Mouse (Mus musculus) liver, embryonic 16.5 days (tissue): ENCODE data around the gene Lect2. TPM values are rescaled to one million over a fixed set of nuclear protein-coding genes. Genes with fewer than 3 reads are reported as not detected.

Experiments used
- ATAC-seq: fragments of 200-750 bp; cut with Nextera tagmentation; 2 replicates; pipeline ENCODE4 v1.8.0; 2017; ENCODE audit warnings: low read depth, mild to moderate bottlenecking, moderate number of reproducible peaks, moderate library complexity
- H3K27ac ChIP-seq: fragments of 300-500 bp; sonication (generic); 2 replicates; pipeline ENCODE4 v1.5.1; 2014; ENCODE audit warnings: mild to moderate bottlenecking, low read length
- H3K27me3 ChIP-seq: fragments of 300-500 bp; sonication (generic); 2 replicates; pipeline ENCODE4 v1.6.1; 2014; ENCODE audit warnings: low read depth, low read length, mixed read lengths; ENCODE audit not compliant: control insufficient read depth, insufficient read depth
- H3K36me3 ChIP-seq: fragments of 300-500 bp; sonication (generic); 2 replicates; pipeline ENCODE4 v1.6.1; 2014; ENCODE audit warnings: mild to moderate bottlenecking; ENCODE audit not compliant: control insufficient read depth, insufficient read depth
- H3K4me1 ChIP-seq: fragments of 300-500 bp; sonication (generic); 2 replicates; pipeline ENCODE4 v1.6.1; 2014; ENCODE audit warnings: low read depth, low read length, mixed read lengths; ENCODE audit not compliant: control insufficient read depth
- H3K4me2 ChIP-seq: fragments of 300-500 bp; sonication (generic); 2 replicates; pipeline ENCODE4 v1.6.1; 2014; ENCODE audit warnings: low read depth, low read length, mixed read lengths
- H3K4me3 ChIP-seq: fragments of 300-500 bp; sonication (generic); 2 replicates; pipeline ENCODE4 v1.5.1; 2014; ENCODE audit warnings: low read depth, mild to moderate bottlenecking, low read length
- H3K9ac ChIP-seq: fragments of 300-500 bp; sonication (generic); 2 replicates; pipeline ENCODE4 v1.6.1; 2014; ENCODE audit warnings: low read depth, low read length
- H3K9me3 ChIP-seq: fragments of 300-500 bp; sonication (generic); replicated peaks from 2 replicates; pipeline ENCODE4 v1.6.1; 2016; ENCODE audit warnings: low read length; ENCODE audit not compliant: control insufficient read depth
- WGBS: fragments of 180-500 bp; shearing (Covaris S2); extraction: QIAGEN DNeasy Blood & Tissue Kit; methylation state at CpG from one replicate; pipeline ENCODE4 v1.1.7; 2014; ENCODE audit not compliant: insufficient replicate concordance; 5-methylcytosine and 5-hydroxymethylcytosine counted together
- polyA plus RNA-seq: library from polyadenylated mRNA; unstranded; fragments of >200 nt; fragmentation: Nextera tagmentation; extraction: Ambion mirVana; gene quantifications from 2 replicates; pipeline ENCODE4 v1.2.1, GENCODE M21; 2015

The Lect2 gene
- polyA plus RNA-seq, 1 experiment from 2014 or later, result 40.2 TPM

DNA sequence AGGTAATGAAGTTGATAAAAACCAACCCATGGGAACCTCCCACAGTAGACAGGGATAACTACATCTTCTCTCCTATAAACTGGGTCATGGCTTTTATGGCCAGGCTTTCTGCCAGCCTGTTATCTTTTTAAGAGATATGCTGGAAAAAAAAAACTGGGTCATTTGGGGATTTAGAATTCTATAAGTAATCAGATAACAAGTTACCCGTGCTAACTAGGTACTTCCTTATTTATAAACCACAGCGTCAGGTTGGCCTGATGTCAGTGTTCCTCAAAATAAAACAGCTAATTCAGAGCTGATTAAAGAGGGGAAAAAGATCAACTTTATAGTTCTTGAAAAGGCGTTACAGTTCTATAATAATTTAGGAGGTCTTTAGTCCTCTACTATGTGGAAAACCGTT is 19.3 kb downstream of the Lect2 start:
- H3K27me3 ChIP-seq, result no peaks in the 10 kb centered on the region
- H3K9me3 ChIP-seq, result no peaks in the 10 kb centered on the region
- WGBS, result 25% methylated on average over 4 of the region's 4 CpGs
- ATAC-seq, result no peak
- no peaks in the 10 kb centered on the region for H3K4me1 ChIP-seq
- no peak overlapping the region for H3K4me3 ChIP-seq
- H3K4me2 ChIP-seq, result no peak overlapping the region
- H3K9ac ChIP-seq, result no peak overlapping the region
- H3K36me3 ChIP-seq, result no peaks in the 10 kb centered on the region
- no peak overlapping the region for H3K27ac ChIP-seq

GRCm38 (mm10) chr13:56528281-56528680 is 20.0 kb downstream of the Lect2 start:
- no peak for ATAC-seq

GRCm38 (mm10) chr13:56527846-56528245 is 20.5 kb downstream of the Lect2 start:
- Histone ChIP-seq H3K4me1 (no peaks in the 10 kb centered on the region; the same call in none of the 2 replicates), H3K4me2 (no peak overlapping the region), H3K27me3 (no peaks in the 10 kb centered on the region), H3K4me3 (no peak overlapping the region), H3K9ac (no peak overlapping the region), H3K27ac (no peak overlapping the region), H3K36me3 (no peaks in the 10 kb centered on the region), H3K9me3 (no peaks in the 10 kb centered on the region)
- ATAC-seq, result no peak
- 78% methylated on average over 7 of the region's 7 CpGs for WGBS

More at GRCm38 (mm10) chr13:56528281-56528680, 20.0 kb downstream of the Lect2 start:
- H3K4me1 ChIP-seq, result no peaks in the 10 kb centered on the region
- no peak overlapping the region for H3K27ac ChIP-seq
- no peak overlapping the region for H3K4me3 ChIP-seq
- H3K9ac ChIP-seq, result no peak overlapping the region
- no peaks in the 10 kb centered on the region for H3K27me3 ChIP-seq
- WGBS, result 85% methylated on average over 11 of the region's 11 CpGs
- no peaks in the 10 kb centered on the region for H3K36me3 ChIP-seq
- no peak overlapping the region for H3K4me2 ChIP-seq
- H3K9me3 ChIP-seq, result no peaks in the 10 kb centered on the region

DNA sequence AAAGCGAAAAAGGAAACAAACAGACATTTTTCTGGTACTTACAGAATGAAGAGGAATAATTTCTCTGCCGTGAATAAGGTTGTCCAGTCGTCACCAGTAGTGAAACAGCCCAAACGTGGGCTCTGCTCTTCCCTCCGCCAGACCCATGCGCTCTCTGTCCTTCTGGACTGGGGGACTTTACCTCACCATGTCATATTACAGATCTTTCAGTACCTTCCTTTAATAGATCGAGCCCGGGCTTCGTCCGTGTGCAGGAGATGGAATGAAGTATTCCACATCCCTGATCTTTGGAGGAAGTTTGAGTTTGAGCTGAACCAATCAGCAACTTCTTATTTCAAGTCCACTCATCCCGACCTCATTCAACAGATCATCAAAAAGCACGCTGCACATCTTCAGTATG is 21.4 kb downstream of the Lect2 start:
- WGBS, result 66% methylated on average over 12 of the region's 12 CpGs

GRCm38 (mm10) chr13:56522821-56523167 is 25.5 kb downstream of the Lect2 start:
- H3K9ac ChIP-seq, result peak overlapping the region; percentile 50; the same call in 1 of the 2 replicates
- H3K27me3 ChIP-seq, result no peaks in the 10 kb centered on the region
- no peak overlapping the region for H3K27ac ChIP-seq
- no peak for ATAC-seq
- H3K4me2 ChIP-seq, result peak overlapping the region; percentile 87
- no peaks in the 10 kb centered on the region; the same call in none of the 2 replicates for H3K4me1 ChIP-seq
- 7% methylated on average over 8 of the region's 8 CpGs for WGBS
- peak overlapping the region; percentile 61 for H3K4me3 ChIP-seq
- H3K36me3 ChIP-seq, result no peaks in the 10 kb centered on the region
- H3K9me3 ChIP-seq, result no peaks in the 10 kb centered on the region

More for the DNA sequence above, 21.4 kb downstream of the Lect2 start:
- Histone ChIP-seq H3K9me3 (no peaks in the 10 kb centered on the region), H3K9ac (no peak overlapping the region), H3K27me3 (no peaks in the 10 kb centered on the region), H3K4me3 (no peak overlapping the region), H3K27ac (no peak overlapping the region), H3K36me3 (no peaks in the 10 kb centered on the region), H3K4me1 (no peaks in the 10 kb centered on the region; the same call in none of the 2 replicates), H3K4me2 (no peak overlapping the region)
- no peak for ATAC-seq

GRCm38 (mm10) chr13:56522081-56522820 is 26.1 kb downstream of the Lect2 start, which contains the start of gene Fbxl21:
Gene Fbxl21, plus strand, starts transcription at chr13:56522472.
- ATAC-seq, result peak; percentile 99
- Histone ChIP-seq H3K27ac (no peak within 1 kb of the TSS), H3K4me2 (peak within 1 kb of the TSS; percentile 87), H3K27me3 (no peaks in the 10 kb centered on the region), H3K4me1 (no peaks in the 10 kb centered on the region; the same call in none of the 2 replicates), H3K9ac (peak within 1 kb of the TSS; percentile 50; the same call in 1 of the 2 replicates), H3K36me3 (no peaks in the 10 kb centered on the region), H3K4me3 (peak within 1 kb of the TSS; percentile 61), H3K9me3 (no peaks in the 10 kb centered on the region)
- 2% methylated on average over 54 of the region's 56 CpGs for WGBS

DNA sequence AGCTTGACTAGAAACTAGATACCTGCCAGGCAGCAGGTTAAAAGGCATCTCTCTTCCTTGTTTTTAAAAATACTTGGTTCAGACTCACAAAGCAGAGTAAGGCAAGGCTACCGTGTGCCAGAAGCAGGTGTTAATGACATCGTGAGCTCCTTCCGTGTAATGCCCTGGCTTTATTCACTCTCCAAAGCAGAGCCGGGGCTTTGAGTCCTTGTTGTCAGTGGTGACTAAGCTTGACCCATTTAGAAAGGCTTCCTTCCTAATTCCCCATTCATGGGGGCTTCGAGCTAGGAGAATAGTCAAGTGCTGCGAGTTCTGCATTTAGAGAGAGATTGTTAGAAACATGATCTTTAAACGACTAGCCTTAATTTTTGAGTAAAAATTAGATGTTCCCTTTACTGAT is 31.5 kb downstream of the Lect2 start:
- Histone ChIP-seq H3K27me3 (no peaks in the 10 kb centered on the region), H3K4me1 (no peaks in the 10 kb centered on the region), H3K9me3 (no peaks in the 10 kb centered on the region), H3K36me3 (no peaks in the 10 kb centered on the region), H3K4me2 (no peak overlapping the region), H3K4me3 (no peak overlapping the region), H3K27ac (no peak overlapping the region), H3K9ac (no peak overlapping the region)
- 44% methylated on average over 7 of the region's 7 CpGs for WGBS
- no peak for ATAC-seq

- no peak overlapping the region for H3K27ac ChIP-seq
- no peak overlapping the region for H3K4me2 ChIP-seq
- no peak for ATAC-seq
- no peak overlapping the region for H3K9ac ChIP-seq
- no peaks in the 10 kb centered on the region for H3K36me3 ChIP-seq
- H3K27me3 ChIP-seq, result no peaks in the 10 kb centered on the region
- H3K9me3 ChIP-seq, result no peaks in the 10 kb centered on the region
- no peaks in the 10 kb centered on the region for H3K4me1 ChIP-seq
- H3K4me3 ChIP-seq, result no peak overlapping the region
- 48% methylated on average over 4 of the region's 4 CpGs for WGBS
Measured at GRCm38 (mm10) chr13:56516311-56516710, 32.0 kb downstream of the Lect2 start.

GRCm38 (mm10) chr13:56513595-56513994 is 34.7 kb downstream of the Lect2 start:
- Histone ChIP-seq H3K9me3 (no peaks in the 10 kb centered on the region), H3K4me2 (no peak overlapping the region), H3K4me3 (no peak overlapping the region), H3K9ac (no peak overlapping the region), H3K27me3 (no peaks in the 10 kb centered on the region), H3K4me1 (no peaks in the 10 kb centered on the region), H3K27ac (no peak overlapping the region), H3K36me3 (no peaks in the 10 kb centered on the region)
- ATAC-seq, result no peak
